Mouse (Mus musculus): ENCODE measurements around the gene Igf2bp2.

DNA sequence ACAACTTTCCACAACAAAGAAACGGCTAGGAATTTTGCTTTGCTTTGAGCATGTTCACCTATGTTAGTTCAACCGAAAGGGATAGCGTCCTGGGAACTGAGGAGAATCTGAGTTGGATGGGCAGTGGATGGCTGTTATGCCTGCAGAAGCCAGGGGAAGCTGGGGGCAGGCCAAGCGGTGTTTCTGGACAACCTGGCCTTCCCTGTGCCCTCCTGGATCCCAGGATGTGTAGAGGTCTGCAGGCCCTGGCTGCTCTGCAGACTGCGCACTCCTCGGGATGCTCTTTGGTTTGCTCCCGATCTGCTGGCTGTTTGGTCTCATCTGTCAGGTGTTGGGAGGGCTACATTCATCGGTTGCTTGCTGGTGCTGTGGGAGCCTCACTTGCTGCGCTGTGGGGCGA lies 102.7 kb downstream of the Igf2bp2 start:
- TF ChIP-seq CTCF (IDR thresholded peaks at IDR 0.05; ENCODE audit: borderline replicate concordance, control insufficient read depth, extremely low read depth, insufficient read depth, low read length, poor library complexity) = no peak
- no peak for TF ChIP-seq POLR2A (IDR thresholded peaks at IDR 0.05; ENCODE audit: control insufficient read depth, extremely low read depth, insufficient read depth, low read length, poor library complexity)
